Mouse (Mus musculus) brain, embryonic 14.5 days (tissue): ENCODE data around the gene Uso1.

Experiments used
- CTCF ChIP-seq: fragments of 200-500 bp; IDR thresholded peaks from 2 replicates; pipeline ENCODE4 v1.5.1; 2012; ENCODE audit warnings: inconsistent platforms, mild to moderate bottlenecking, moderate library complexity, borderline replicate concordance; ENCODE audit not compliant: insufficient read depth, insufficient read length; ENCODE audit errors: extremely low read depth
- POLR2A ChIP-seq: fragments of 200-500 bp; IDR thresholded peaks from 2 replicates; pipeline ENCODE4 v1.6.1; 2012; ENCODE audit warnings: mild to moderate bottlenecking, inconsistent platforms, borderline replicate concordance; ENCODE audit not compliant: poor library complexity, insufficient read depth, insufficient read length, severe bottlenecking; ENCODE audit errors: extremely low read depth

GRCm38 (mm10) chr5:92141696-92142095 is 4.0 kb downstream of the Uso1 start:
- TF ChIP-seq CTCF, result no peak
- TF ChIP-seq POLR2A, result no peak
